Mouse (Mus musculus) MEL (cell line): ENCODE measurements around the gene Usp53. TPM values are rescaled to one million over a fixed set of nuclear protein-coding genes. Genes with fewer than 3 reads are reported as not detected.
A peak's percentile ranks its signal among the peaks of the same experiment; 100 is the strongest.

Experiments used
- DNase-seq: peaks from one replicate; pipeline ENCODE4 v3.0.0; 2011; ENCODE audit warnings: low read depth, low spot score
- H3K27ac ChIP-seq: 2 replicates; pipeline ENCODE4 v1.5.1; 2012; ENCODE audit warnings: low read depth, mild to moderate bottlenecking, control low read depth, low read length, moderate library complexity; ENCODE audit not compliant: control insufficient read depth
- H3K27me3 ChIP-seq, 2 experiments: fragments of 150-350 bp in 1 of 2; sonication (generic) in 1 of 2; 2 replicates each; pipeline ENCODE4 v1.6.1; 2012; ENCODE audit warnings: low read length in 2 of 2, mild to moderate bottlenecking in 2 of 2, improper control_type of control experiment in 1 of 2, moderate library complexity in 1 of 2; ENCODE audit not compliant: insufficient read depth in 2 of 2, control insufficient read depth in 1 of 2
- H3K36me3 ChIP-seq, 2 experiments: 2 replicates each; pipeline ENCODE4 v1.6.1; 2012 to 2014; ENCODE audit warnings: low read length in 2 of 2, improper control_type of control experiment in 1 of 2, inconsistent platforms in 1 of 2, mild to moderate bottlenecking in 1 of 2; ENCODE audit not compliant: insufficient read depth in 2 of 2, control insufficient read depth in 1 of 2
- H3K4me1 ChIP-seq, 2 experiments: fragments of 150-350 bp in 1 of 2; sonication (generic) in 1 of 2; 2 replicates each; pipeline ENCODE4 v1.6.1; 2012; ENCODE audit warnings: low read length in 2 of 2, improper control_type of control experiment in 1 of 2, mild to moderate bottlenecking in 1 of 2; ENCODE audit not compliant: insufficient read depth in 2 of 2, control insufficient read depth in 1 of 2
- H3K4me3 ChIP-seq, 2 experiments: fragments of 150-350 bp in 1 of 2; sonication (generic) in 1 of 2; 2 replicates each; pipeline ENCODE4 v1.5.1; 2012; ENCODE audit warnings: low read depth in 2 of 2, low read length in 2 of 2, mild to moderate bottlenecking in 2 of 2, moderate library complexity in 2 of 2, control low read depth in 1 of 2, improper control_type of control experiment in 1 of 2; ENCODE audit not compliant: control insufficient read depth in 1 of 2, insufficient read depth in 1 of 2
- H3K79me2 ChIP-seq: 2 replicates; pipeline ENCODE4 v1.6.1; 2012; ENCODE audit warnings: mild to moderate bottlenecking, low read length, moderate library complexity; ENCODE audit not compliant: control insufficient read depth, poor library complexity, insufficient read depth
- H3K9ac ChIP-seq: 2 replicates; pipeline ENCODE4 v1.6.1; 2012; ENCODE audit warnings: low read depth, mild to moderate bottlenecking, control low read depth, low read length, moderate library complexity; ENCODE audit not compliant: control insufficient read depth, poor library complexity, severe bottlenecking
- H3K9me3 ChIP-seq: fragments of 150-350 bp; sonication (generic); replicated peaks from 2 replicates; pipeline ENCODE4 v1.6.1; 2012; ENCODE audit warnings: mild to moderate bottlenecking, low read length, improper control_type of control experiment, moderate library complexity; ENCODE audit not compliant: insufficient read depth
- BHLHE40 ChIP-seq: IDR thresholded peaks from 2 replicates; pipeline ENCODE4 v1.6.1; 2012; ENCODE audit warnings: low read depth, mild to moderate bottlenecking, inconsistent platforms, low read length, improper control_type of control experiment, borderline replicate concordance
- CHD1 ChIP-seq: IDR thresholded peaks from 2 replicates; pipeline ENCODE4 v1.6.1; 2012; ENCODE audit warnings: low read depth, mild to moderate bottlenecking, inconsistent platforms, low read length, improper control_type of control experiment
- ELF1 ChIP-seq: IDR thresholded peaks from 2 replicates; pipeline ENCODE4 v1.6.1; 2014; ENCODE audit warnings: low read depth, mild to moderate bottlenecking, inconsistent platforms, low read length, improper control_type of control experiment, moderate library complexity
- ETS1 ChIP-seq: IDR thresholded peaks from 2 replicates; pipeline ENCODE4 v1.6.1; 2012; ENCODE audit warnings: low read depth, mild to moderate bottlenecking, inconsistent platforms, low read length, improper control_type of control experiment, moderate library complexity
- HCFC1 ChIP-seq: IDR thresholded peaks from 2 replicates; pipeline ENCODE4 v1.6.1; 2012; ENCODE audit warnings: low read depth, mild to moderate bottlenecking, inconsistent platforms, low read length, improper control_type of control experiment, moderate library complexity
- JUND ChIP-seq: IDR thresholded peaks from 2 replicates; pipeline ENCODE4 v1.6.1; 2011; ENCODE audit warnings: low read depth, mild to moderate bottlenecking, improper control_type of control experiment, low read length
- NRF1 ChIP-seq: IDR thresholded peaks from 2 replicates; pipeline ENCODE4 v1.6.1; 2014; ENCODE audit warnings: low read depth, mild to moderate bottlenecking, inconsistent platforms, low read length, improper control_type of control experiment, moderate library complexity; ENCODE audit not compliant: poor library complexity, insufficient read depth, severe bottlenecking
- RAD21 ChIP-seq: IDR thresholded peaks from 2 replicates; pipeline ENCODE4 v1.6.1; 2011; ENCODE audit warnings: mild to moderate bottlenecking, low read depth, low read length, improper control_type of control experiment
- TCF12 ChIP-seq: IDR thresholded peaks from 2 replicates; pipeline ENCODE4 v1.6.1; 2014; ENCODE audit warnings: low read depth, mild to moderate bottlenecking, inconsistent platforms, low read length, improper control_type of control experiment, moderate library complexity
- ZC3H11A ChIP-seq: IDR thresholded peaks from 2 replicates; pipeline ENCODE4 v1.6.1; 2012; ENCODE audit warnings: low read depth, mild to moderate bottlenecking, inconsistent platforms, low read length, improper control_type of control experiment
- ZKSCAN1 ChIP-seq: IDR thresholded peaks from 2 replicates; pipeline ENCODE4 v1.6.1; 2012; ENCODE audit warnings: low read depth, mild to moderate bottlenecking, inconsistent platforms, low read length, improper control_type of control experiment, moderate library complexity
- polyA plus RNA-seq, 2 experiments: library from polyadenylated mRNA; stranded (reverse) in 1 of 2; unstranded in 1 of 2; fragments of >175 nt in 1 of 2; fragments of >200 nt in 1 of 2; gene quantifications; 2 replicates each; pipeline versions ENCODE4 v1.2.1 to v1.2.4; 2012; ENCODE audit warnings: low replicate concordance in 2 of 2, low read depth in 1 of 2; ENCODE audit not compliant: insufficient read length in 2 of 2, insufficient read depth in 1 of 2, missing spikeins in 1 of 2
- total RNA-seq: library from RNA; depleted of rRNA; stranded (reverse); fragments of 300-350 nt; gene quantifications from 2 replicates; pipeline ENCODE4 v1.2.3, GENCODE M21; 2012

Usp53 gene
- total and polyA plus RNA-seq, 3 experiments: 2.0 to 2.7 TPM; not detected in 1

DNA sequence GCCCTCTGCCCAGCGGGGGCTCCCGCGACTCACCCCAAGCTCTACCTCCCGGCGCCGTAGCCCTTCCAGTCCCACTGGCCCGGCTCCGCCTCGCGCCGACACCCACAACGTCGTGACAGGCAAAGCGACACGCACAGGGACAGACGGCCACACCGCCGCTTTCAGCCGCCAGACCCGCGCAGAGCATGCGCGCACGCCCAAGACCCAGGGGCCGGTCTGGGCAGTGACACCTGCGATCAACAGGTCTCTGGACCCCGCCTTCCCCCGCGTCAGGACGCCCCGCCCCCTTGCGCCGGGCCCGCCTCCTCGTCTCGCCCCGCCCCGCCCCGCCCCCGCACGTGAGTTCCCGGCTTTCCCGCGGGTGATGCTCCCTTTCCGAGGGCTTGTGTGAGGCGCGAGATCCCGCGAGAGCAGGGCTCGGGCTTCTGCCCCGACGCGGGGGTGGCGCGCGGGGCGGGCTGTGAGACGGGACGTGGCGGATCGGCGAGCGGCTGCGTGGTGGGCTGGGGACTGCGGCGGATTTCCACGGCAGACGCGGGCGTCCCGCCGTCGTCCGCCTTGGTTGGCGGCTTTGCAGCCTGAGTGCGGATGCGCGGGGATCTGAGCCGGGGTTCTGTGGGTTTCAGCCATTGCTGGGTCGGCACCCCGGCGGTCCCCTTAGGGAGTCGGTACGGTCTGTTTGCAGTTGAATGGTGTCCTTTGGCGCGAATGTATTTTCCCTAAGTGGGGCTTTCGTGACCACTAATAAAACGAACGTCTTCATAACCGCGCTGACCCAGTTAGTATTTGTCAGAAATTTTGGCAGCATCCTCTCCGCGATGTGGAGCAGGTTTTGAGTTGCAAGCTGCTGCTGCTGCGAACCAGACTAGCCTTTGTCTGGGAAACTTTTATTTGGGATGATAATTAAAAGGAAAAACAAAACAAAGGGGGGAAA lies at the start of gene Usp53 (continued):
- TF ChIP-seq ZC3H11A (no peak), BHLHE40 (peak; percentile 99), RAD21 (no peak), HCFC1 (peak; percentile 64; the same call in 1 of the 2 replicates), ZKSCAN1 (no peak)

DNA sequence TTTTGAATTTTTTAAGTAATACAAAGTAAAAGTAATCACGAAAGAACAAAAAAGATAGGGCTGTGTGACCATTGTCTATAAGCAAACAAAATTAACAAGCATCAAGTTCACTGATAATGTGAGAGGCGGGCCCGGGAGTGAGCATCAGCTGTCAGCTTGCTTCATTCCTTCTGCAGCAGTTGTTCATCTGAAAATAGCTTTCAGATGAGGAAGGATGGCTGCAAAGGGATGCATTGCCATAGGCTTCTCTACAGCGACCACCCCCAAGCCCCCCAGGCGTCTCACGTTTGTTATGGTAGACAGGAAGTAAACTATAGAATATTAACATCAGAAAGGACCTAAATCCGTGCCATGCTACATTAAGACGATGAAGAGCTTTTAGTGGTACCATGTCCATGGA lies 49.5 kb upstream of the Usp53 start:
- TF ChIP-seq ETS1 (no peak), CHD1 (no peak)
- H3K27ac ChIP-seq: no peak overlapping the region
- H3K4me1 ChIP-seq: no peaks in the 10 kb centered on the region
- DNase-seq: no peak
- peaks cover 0 to 5% of the 10 kb centered on the region in 2 experiments; a peak in 2 of 4 replicates for H3K27me3 ChIP-seq
- H3K79me2 ChIP-seq: no peaks in the 10 kb centered on the region
- no peaks in the 10 kb centered on the region for H3K9me3 ChIP-seq
- H3K4me3 ChIP-seq: no peak overlapping the region
- no peaks in the 10 kb centered on the region for H3K36me3 ChIP-seq
- no peak overlapping the region for H3K9ac ChIP-seq

DNA sequence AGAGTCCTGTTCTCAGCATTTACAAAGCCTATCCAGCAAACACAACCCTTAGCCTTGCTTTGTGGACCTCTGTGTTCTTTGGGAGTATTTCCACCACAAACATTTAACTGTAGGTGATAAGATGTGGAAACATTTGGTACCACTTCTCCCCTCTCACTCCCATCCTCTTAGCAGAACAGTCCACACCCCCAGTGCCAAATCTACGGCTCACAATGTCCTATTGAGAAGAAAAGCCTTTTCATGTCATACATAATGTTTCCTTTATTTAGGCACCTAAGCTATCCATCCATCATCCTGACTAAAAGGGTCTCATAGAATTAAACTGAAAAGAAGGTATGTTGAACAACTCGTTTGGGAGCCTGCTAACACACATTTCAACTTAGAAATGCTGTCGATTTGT lies 41.3 kb upstream of the Usp53 start:
- Histone ChIP-seq H3K27me3 (no peaks in the 10 kb centered on the region; a peak in 1 of 4 replicates), H3K9me3 (no peaks in the 10 kb centered on the region), H3K4me1 (no peaks in the 10 kb centered on the region), H3K36me3 (no peaks in the 10 kb centered on the region), H3K4me3 (no peak overlapping the region), H3K9ac (no peak overlapping the region), H3K79me2 (no peaks in the 10 kb centered on the region), H3K27ac (no peak overlapping the region)
- TF ChIP-seq ELF1 (no peak), JUND (no peak), TCF12 (no peak), BHLHE40 (no peak), NRF1 (no peak)
- DNase-seq: no peak
